Mouse (Mus musculus): ENCODE data around the gene Rabgef1.

- TF ChIP-seq CTCF (IDR thresholded peaks at IDR 0.05; ENCODE audit: borderline replicate concordance, control insufficient read depth, extremely low read depth, insufficient read depth, low read length, poor library complexity): no peak
- TF ChIP-seq POLR2A (IDR thresholded peaks at IDR 0.05; ENCODE audit: control insufficient read depth, extremely low read depth, insufficient read depth, low read length, poor library complexity): no peak
These were observed 49.7 kb downstream of the Rabgef1 start for GRCm38 (mm10) chr5:130221316-130221715.

All from thymus, adult 2 months (tissue).